Mouse (Mus musculus) heart, postnatal 0 days (tissue): ENCODE measurements around the gene Gm29797. TPM values are rescaled to one million over a fixed set of nuclear protein-coding genes. Genes with fewer than 3 reads are reported as not detected.

Source experiments
- ATAC-seq: fragments of 200-750 bp; cut with Nextera tagmentation; 2 replicates; pipeline ENCODE4 v1.8.0; 2017; ENCODE audit warnings: low read depth, moderate number of reproducible peaks, moderate library complexity; ENCODE audit not compliant: insufficient read depth
- DNase-seq: peaks from one replicate; pipeline ENCODE4 v3.0.0-alpha.2; 2016; ENCODE audit warnings: low spot score
- H3K27ac ChIP-seq: fragments of 300-500 bp; sonication (generic); 2 replicates; pipeline ENCODE4 v1.5.1; 2014; ENCODE audit warnings: low read depth, mild to moderate bottlenecking
- H3K27me3 ChIP-seq: fragments of 300-500 bp; sonication (generic); 2 replicates; pipeline ENCODE4 v1.6.1; 2014; ENCODE audit warnings: low read length, mixed read lengths; ENCODE audit not compliant: control insufficient read depth, insufficient read depth
- H3K36me3 ChIP-seq: fragments of 300-500 bp; sonication (generic); replicated peaks from 2 replicates; pipeline ENCODE4 v1.6.1; 2014; ENCODE audit warnings: low read length, mixed read lengths; ENCODE audit not compliant: control insufficient read depth, insufficient read depth
- H3K4me1 ChIP-seq: fragments of 300-500 bp; sonication (generic); 2 replicates; pipeline ENCODE4 v1.6.1; 2014; ENCODE audit warnings: antibody characterized with exemption; ENCODE audit not compliant: control insufficient read depth, insufficient read depth
- H3K4me2 ChIP-seq: fragments of 300-500 bp; sonication (generic); 2 replicates; pipeline ENCODE4 v1.6.1; 2014; ENCODE audit warnings: low read depth, mild to moderate bottlenecking, low read length, moderate library complexity
- H3K4me3 ChIP-seq: fragments of 300-500 bp; sonication (generic); 2 replicates; pipeline ENCODE4 v1.5.1; 2014; ENCODE audit warnings: low read depth, low read length
- H3K9ac ChIP-seq: fragments of 300-500 bp; sonication (generic); replicated peaks from 2 replicates; pipeline ENCODE4 v1.6.1; 2014; ENCODE audit warnings: low read depth, low read length, mixed read lengths
- H3K9me3 ChIP-seq: fragments of 300-500 bp; sonication (generic); replicated peaks from 2 replicates; pipeline ENCODE4 v1.6.1; 2016; ENCODE audit warnings: low read length; ENCODE audit not compliant: control insufficient read depth
- CTCF ChIP-seq: IDR thresholded peaks from 2 replicates; pipeline ENCODE4 v1.5.1; 2016; ENCODE audit warnings: antibody characterized with exemption, control low read depth, low read depth
- EP300 ChIP-seq: IDR thresholded peaks from 2 replicates; pipeline ENCODE4 v1.6.1; 2016; ENCODE audit warnings: antibody characterized with exemption, low read depth
- WGBS: fragments of 180-500 bp; shearing (Covaris S2); extraction: QIAGEN DNeasy Blood & Tissue Kit; methylation state at CpG from one replicate; pipeline ENCODE4 v1.1.7; 2014; 5-methylcytosine and 5-hydroxymethylcytosine counted together
- polyA plus RNA-seq: library from polyadenylated mRNA; unstranded; fragments of >200 nt; fragmentation: Nextera tagmentation; extraction: Ambion mirVana; gene quantifications from 2 replicates; pipeline ENCODE4 v1.2.1, GENCODE M21; 2015
- total RNA-seq: library from RNA; depleted of rRNA; stranded (reverse); fragments of >200 nt; gene quantifications from 2 replicates; pipeline ENCODE4 v1.2.3, GENCODE M21; 2014; ENCODE audit warnings: low replicate concordance

Gm29797 gene
- total and polyA plus RNA-seq, 2 experiments from 2014 or later: not detected

DNA sequence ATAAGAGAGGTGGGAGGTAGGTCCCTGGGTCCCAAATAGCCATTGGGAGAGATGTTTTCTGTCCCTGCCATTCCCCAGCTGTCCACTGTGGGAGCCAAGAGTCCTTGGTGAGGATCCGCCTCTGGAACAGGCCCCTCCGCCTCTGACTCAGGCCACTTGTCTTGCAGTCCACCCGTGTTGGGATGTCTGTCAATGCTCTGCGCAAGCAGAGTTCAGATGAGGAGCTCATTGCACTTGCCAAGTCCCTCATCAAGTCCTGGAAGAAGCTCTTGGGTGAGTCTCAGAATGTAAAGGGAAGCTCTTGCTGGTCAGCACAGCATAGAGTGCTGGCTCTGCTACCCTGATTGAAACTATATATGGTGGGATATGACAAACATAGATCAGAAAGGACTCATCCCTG is 26.5 kb downstream of the Gm29797 start:
- no peak for ATAC-seq
- TF ChIP-seq CTCF: no peak
- no peak for TF ChIP-seq EP300
- no peak for DNase-seq
- 49% methylated on average over 4 of the region's 4 CpGs for WGBS
- Histone ChIP-seq H3K4me3 (no peak overlapping the region), H3K36me3 (peaks cover 13% of the 10 kb centered on the region), H3K27ac (no peak overlapping the region), H3K4me2 (no peak overlapping the region), H3K9me3 (no peaks in the 10 kb centered on the region), H3K4me1 (peaks cover 5% of the 10 kb centered on the region; the same call in 1 of the 2 replicates), H3K9ac (no peak overlapping the region), H3K27me3 (no peaks in the 10 kb centered on the region)

DNA sequence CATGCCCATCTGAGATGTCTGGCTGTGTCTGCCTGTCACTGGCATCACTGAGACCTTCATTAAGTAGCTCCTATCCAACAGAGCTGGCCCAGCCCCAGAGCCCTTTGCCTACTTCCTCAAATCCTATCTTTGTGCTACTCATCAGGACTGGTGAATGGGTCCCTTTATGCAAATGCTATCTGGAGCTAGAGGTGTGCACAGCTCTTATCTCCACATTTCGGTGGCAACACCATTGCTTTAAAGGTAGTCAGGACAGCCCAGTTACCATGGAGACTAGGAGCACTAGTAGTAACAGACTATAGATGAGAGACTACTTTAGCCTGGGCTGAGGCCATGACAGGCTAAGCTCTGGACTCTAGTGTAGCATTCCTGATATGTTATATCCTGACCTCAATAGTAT is 27.9 kb downstream of the Gm29797 start:
- Histone ChIP-seq H3K27ac (no peak overlapping the region), H3K4me3 (no peak overlapping the region), H3K4me2 (no peak overlapping the region), H3K9ac (no peak overlapping the region), H3K9me3 (no peaks in the 10 kb centered on the region), H3K4me1 (peaks cover 5% of the 10 kb centered on the region; the same call in 1 of the 2 replicates), H3K27me3 (no peaks in the 10 kb centered on the region), H3K36me3 (peaks cover 21% of the 10 kb centered on the region)
- ATAC-seq: no peak
- TF ChIP-seq CTCF (no peak), EP300 (no peak)
- no peak for DNase-seq
- 59% methylated on average over 1 of the region's 1 CpGs for WGBS

DNA sequence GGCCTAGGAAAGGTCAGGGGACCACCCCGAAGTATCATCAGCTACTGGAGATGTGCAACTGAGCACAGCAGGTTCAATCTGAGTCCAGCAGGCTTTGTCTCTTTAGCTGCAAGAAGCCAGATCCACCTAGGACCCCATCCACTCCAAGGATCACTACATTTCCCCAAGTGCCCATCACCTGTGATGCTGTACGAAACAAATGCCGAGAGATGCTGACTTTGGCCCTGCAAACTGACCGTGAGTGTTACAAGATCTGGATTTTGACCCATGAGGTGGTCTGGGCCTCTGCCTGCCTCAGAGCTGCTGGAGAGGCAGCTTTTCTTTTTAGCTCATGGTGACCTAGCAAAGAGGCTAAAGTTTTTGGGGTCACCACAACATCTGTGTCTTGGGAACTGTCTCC is 28.9 kb downstream of the Gm29797 start:
- peaks cover 21% of the 10 kb centered on the region for H3K36me3 ChIP-seq
- no peaks in the 10 kb centered on the region for H3K27me3 ChIP-seq
- 90% methylated on average over 4 of the region's 4 CpGs for WGBS
- H3K4me1 ChIP-seq: peaks cover 2% of the 10 kb centered on the region; the same call in 1 of the 2 replicates
- no peak for DNase-seq
- H3K4me2 ChIP-seq: no peak overlapping the region
- TF ChIP-seq CTCF (no peak), EP300 (no peak)
- no peak overlapping the region for H3K9ac ChIP-seq
- ATAC-seq: no peak
- H3K27ac ChIP-seq: no peak overlapping the region
- H3K9me3 ChIP-seq: no peaks in the 10 kb centered on the region
- no peak overlapping the region for H3K4me3 ChIP-seq

DNA sequence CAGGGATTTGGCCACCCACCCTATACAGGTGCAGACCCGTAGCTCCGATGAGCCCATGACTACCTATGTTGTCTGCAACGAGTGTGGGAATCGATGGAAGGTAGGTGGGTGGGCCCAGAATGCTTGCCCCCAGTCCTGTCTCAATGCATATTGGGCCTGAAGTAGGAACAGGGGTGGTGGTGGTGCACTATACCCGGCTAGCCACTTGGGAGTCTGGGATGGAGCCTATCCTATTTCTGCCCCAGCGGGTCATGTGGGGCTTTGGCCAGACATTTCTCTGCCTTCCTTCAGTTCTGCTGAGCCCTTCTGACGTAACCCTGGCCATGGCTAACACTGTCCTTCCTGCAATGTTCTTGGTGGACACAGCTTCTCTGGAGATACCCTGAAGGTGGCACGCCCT is 30.8 kb downstream of the Gm29797 start:
- Histone ChIP-seq H3K4me3 (no peak overlapping the region), H3K9ac (no peak overlapping the region), H3K27ac (no peak overlapping the region), H3K27me3 (no peaks in the 10 kb centered on the region), H3K4me1 (no peaks in the 10 kb centered on the region), H3K9me3 (no peaks in the 10 kb centered on the region), H3K36me3 (peaks cover 21% of the 10 kb centered on the region), H3K4me2 (no peak overlapping the region)
- TF ChIP-seq CTCF (no peak), EP300 (no peak)
- 90% methylated on average over 8 of the region's 8 CpGs for WGBS
- no peak for ATAC-seq
- no peak for DNase-seq

DNA sequence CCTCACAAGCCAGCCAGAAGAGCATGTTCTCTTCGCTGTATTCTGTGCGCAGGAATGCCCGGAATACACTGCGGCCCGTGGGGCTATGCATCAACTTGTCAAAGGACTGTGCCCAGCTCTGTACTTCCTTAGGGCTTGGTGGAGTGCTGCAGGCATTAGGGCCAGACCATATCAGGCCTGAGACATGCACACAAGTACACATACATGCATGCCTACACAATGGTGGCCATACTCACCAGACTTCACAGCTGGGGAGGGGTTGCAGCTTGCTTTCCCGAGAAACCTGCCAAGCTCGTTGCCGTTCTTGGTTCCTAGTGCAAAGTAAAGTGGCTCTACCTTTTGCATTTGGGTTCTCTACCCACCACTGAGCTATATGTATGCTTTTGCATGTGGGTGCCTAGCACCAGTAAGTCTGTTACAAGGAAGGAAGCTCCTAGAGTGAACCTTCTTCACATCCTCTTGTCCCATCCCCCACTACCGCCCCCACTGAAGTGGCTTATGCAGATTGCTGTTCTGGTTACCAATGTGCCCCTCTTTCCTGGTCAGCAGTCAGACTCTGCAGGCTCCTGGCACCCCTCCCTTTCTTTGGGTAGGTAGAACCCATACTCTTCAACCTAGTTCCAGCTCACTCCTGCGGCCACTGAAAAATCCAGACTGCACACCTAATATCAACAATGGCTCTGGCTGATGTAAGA is 32.8 kb downstream of the Gm29797 start:
- DNase-seq: no peak
- no peak for TF ChIP-seq EP300
- no peak for TF ChIP-seq CTCF
- H3K27ac ChIP-seq: no peak overlapping the region
- H3K9me3 ChIP-seq: no peaks in the 10 kb centered on the region
- peaks cover 6% of the 10 kb centered on the region; the same call in 1 of the 2 replicates for H3K4me1 ChIP-seq
- H3K36me3 ChIP-seq: peaks cover 21% of the 10 kb centered on the region
- H3K4me3 ChIP-seq: no peak overlapping the region
- H3K4me2 ChIP-seq: no peak overlapping the region
- no peak for ATAC-seq
- no peaks in the 10 kb centered on the region for H3K27me3 ChIP-seq
- no peak overlapping the region for H3K9ac ChIP-seq
- 87% methylated on average over 10 of the region's 10 CpGs for WGBS

DNA sequence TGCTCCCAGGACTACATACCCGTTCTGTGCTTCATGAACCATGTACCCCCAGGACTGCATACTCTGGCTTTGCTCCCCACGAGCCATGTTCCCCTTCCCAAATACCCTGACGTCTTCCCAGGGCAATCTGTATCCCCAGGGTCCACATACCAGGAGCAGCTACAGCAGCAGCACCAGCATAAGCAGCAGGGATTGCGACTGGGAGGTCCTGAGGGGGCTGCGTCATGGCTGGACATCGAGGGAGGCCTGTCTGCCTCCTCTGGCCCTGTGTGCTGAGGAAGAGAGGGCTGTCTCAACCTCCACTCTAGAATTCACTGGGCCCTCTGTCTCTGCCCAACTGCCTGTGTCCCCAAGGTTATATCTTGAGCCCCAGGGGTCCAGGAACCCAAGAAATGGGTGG is 34.2 kb downstream of the Gm29797 start:
- Histone ChIP-seq H3K4me1 (peaks cover 6% of the 10 kb centered on the region; the same call in 1 of the 2 replicates), H3K9me3 (no peaks in the 10 kb centered on the region), H3K27ac (no peak overlapping the region), H3K27me3 (no peaks in the 10 kb centered on the region; the same call in 1 of the 2 replicates), H3K9ac (no peak overlapping the region), H3K4me2 (no peak overlapping the region), H3K36me3 (peaks cover 17% of the 10 kb centered on the region), H3K4me3 (no peak overlapping the region)
- TF ChIP-seq EP300 (no peak), CTCF (no peak)
- DNase-seq (no peak), ATAC-seq (no peak)
- 82% methylated on average over 6 of the region's 6 CpGs for WGBS
